Mouse (Mus musculus) brain, embryonic 14.5 days (tissue): Measurements from ENCODE around the gene Cacng2.

ENCODE experiments used
- CTCF ChIP-seq: fragments of 200-500 bp; IDR thresholded peaks from 2 replicates; pipeline ENCODE4 v1.5.1; 2012; ENCODE audit warnings: inconsistent platforms, mild to moderate bottlenecking, moderate library complexity, borderline replicate concordance; ENCODE audit not compliant: insufficient read depth, insufficient read length; ENCODE audit errors: extremely low read depth
- POLR2A ChIP-seq: fragments of 200-500 bp; IDR thresholded peaks from 2 replicates; pipeline ENCODE4 v1.6.1; 2012; ENCODE audit warnings: mild to moderate bottlenecking, inconsistent platforms, borderline replicate concordance; ENCODE audit not compliant: poor library complexity, insufficient read depth, insufficient read length, severe bottlenecking; ENCODE audit errors: extremely low read depth

DNA sequence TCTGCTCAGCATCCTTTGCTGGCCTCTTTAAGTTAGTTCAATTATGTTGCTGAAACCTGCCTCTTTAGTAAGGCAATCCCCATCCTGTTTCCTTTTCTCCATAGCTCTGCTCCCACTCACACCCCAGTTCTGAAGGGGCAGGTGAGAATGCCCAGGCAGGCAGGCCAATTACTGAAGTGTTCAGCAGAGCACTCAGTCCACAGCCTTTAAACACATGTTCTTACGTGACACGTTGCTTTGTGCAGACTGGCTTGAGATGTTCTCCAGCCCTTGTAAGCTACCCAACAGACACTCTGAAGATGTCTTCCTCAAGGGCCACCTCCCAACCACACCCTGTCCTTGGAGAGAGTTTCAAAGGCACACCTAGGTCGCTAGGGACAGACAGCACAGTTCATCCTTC is 161.8 kb downstream of the Cacng2 start:
- no peak for TF ChIP-seq POLR2A
- no peak for TF ChIP-seq CTCF
